Mouse (Mus musculus): ENCODE results near the gene Trmt112. TPM values are rescaled to one million over a fixed set of nuclear protein-coding genes. Genes with fewer than 3 reads are reported as not detected.
A peak's percentile ranks its signal among the peaks of the same experiment; 100 is the strongest.

Trmt112 gene
- total RNA-seq, 4 experiments from 2014 or later, result 34.1 to 46.3 (median 39.7) TPM

GRCm38 (mm10) chr19:6925307-6925573, 15.7 kb downstream of the Trmt112 start, which contains the start of gene Catsperz:
Gene Catsperz, minus strand, starts transcription at chr19:6925380.
- no peak for DNase-seq (ENCODE audit: low spot score in 2 of 2)

DNA sequence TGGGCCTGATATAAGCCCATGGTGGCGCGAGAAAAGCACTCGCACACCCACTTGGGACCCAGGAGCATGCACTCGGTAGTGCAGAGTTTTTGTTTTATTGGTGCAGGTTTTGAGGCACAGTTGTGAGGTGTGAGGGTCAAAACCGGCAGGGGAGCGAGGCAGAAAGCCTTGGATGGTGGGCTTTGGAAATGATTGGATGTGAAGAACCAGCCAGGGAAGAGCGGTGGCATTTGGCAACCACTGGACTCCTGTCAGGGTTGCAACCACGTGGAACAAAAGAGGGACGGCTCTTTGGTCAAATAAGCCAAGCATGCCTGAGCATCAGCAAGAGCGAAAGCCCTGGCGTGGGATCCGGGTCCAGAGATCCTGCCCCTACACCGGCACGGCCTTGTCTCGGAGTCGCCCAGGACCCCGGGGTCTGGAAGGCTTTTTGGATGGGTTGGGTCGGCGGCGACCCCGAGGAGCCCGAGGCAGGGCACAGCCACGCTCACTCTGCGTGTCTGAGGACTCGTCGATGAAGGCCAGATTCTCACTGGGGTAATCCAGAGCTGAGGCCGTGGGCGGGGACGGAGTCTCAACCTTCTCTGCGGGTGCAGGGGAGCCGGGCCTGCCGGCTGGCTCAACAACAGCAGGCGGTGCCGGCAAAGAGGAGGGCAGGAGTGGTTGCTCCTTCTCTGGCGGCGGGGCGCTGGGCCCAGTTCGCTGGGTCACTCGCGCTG, 16.3 kb downstream of the Trmt112 start:
- no peak for DNase-seq (ENCODE audit: low spot score in 2 of 2)

- DNase-seq (ENCODE audit: low spot score in 2 of 2), result no peak
Measured at GRCm38 (mm10) chr19:6926559-6927255, 17.2 kb downstream of the Trmt112 start.

DNA sequence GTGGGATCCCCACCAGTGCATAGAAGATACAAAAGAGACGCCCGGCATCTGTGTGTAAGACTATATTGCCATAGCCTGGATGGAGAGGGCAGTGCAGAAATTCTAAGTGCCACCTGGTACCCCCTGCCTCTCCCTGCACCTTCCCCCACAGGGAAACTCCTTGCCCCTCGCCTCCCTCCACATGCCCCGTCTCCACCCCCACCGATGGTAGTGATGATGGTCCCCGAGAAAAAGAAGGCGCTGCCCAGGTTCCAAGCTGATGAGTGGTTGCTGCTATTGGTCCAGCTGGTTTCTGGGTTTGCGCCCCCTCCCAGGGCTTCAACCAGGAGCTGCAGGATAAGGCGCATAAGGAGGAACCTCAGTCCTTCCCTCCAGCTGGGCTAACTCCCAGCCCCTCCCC, 18.6 kb downstream of the Trmt112 start:
- no peak for DNase-seq (ENCODE audit: low spot score in 2 of 2)

DNA sequence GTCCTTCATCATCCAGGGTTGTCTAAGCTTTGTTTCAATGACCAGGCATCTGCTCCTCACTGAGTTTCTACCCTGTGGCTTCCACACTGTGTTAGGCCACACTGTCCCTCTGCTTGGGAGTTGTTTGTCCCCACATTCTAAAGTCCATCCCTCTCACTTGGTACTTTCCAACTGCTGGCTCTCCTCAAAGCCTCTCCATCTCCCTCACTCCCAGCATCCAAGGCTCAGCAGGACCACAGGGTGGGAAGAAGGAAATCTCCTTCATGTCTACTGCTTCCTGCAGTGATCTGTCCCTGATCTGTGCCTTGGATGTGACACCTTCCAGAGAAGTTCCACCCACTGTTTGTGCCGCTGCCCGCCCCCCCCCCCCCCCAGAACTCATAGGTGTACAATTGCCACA, 21.5 kb downstream of the Trmt112 start:
- DNase-seq (ENCODE audit: low spot score in 2 of 2), result no peak

DNA sequence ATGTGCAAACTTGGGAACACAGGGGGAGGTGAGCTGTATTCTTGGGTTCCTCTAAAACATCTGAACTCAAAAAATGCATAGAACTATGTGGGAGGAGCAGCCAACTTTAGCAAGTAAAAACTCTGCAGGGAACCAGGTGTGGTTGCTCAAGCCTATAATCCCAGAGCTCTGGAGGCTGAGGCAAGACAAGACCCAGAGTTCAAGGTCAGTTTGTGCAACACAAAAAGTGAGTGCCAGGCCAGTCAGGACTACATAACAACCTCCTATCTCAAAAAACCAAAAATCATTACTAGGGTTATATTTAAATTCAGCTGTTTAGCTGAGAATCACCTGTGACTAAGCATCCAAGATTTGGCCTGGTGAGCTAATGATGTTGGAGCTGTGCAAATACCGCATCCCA, 22.5 kb downstream of the Trmt112 start:
- no peak for DNase-seq (ENCODE audit: low spot score in 2 of 2)

- no peak for DNase-seq (ENCODE audit: low spot score in 2 of 2)
Measured at GRCm38 (mm10) chr19:6933102-6933435, 23.6 kb downstream of the Trmt112 start.

DNA sequence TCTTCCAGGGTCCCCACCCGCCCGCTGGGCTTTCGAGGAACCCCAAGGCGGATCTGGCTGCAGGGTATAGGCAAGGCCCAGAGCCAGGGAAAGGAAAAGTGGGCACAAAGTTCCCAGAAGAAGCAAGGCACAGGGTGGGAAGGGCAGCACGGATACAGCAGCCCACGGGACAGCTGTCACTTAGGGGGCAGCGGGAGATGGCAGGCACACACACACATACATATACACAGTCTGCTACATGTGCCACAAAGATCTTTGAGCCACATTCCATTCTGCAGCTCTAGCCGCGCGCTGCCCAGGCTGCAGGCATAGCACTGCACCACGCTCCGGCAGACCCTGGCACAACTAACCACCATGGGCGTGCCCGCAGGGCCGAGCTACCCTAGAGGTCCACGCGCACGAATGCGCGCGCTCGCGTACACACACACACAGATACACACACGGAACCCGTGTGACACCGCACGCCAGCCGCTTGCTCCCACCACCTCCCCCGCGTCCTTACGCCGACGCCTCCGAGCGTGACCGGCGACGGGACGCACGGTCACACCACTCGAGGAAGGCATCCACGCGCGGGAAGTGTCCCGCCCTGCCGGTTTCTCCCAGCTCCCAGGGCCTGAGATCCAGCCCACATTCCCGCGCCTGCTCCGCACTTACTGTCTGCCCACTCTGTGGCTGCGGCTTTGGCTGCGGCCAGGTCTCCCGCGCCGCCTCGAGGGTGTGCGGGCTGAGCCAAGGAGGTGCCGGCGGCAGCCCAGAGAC, 24.1 kb downstream of the Trmt112 start:
- no peak for DNase-seq (ENCODE audit: low spot score in 2 of 2)

DNA sequence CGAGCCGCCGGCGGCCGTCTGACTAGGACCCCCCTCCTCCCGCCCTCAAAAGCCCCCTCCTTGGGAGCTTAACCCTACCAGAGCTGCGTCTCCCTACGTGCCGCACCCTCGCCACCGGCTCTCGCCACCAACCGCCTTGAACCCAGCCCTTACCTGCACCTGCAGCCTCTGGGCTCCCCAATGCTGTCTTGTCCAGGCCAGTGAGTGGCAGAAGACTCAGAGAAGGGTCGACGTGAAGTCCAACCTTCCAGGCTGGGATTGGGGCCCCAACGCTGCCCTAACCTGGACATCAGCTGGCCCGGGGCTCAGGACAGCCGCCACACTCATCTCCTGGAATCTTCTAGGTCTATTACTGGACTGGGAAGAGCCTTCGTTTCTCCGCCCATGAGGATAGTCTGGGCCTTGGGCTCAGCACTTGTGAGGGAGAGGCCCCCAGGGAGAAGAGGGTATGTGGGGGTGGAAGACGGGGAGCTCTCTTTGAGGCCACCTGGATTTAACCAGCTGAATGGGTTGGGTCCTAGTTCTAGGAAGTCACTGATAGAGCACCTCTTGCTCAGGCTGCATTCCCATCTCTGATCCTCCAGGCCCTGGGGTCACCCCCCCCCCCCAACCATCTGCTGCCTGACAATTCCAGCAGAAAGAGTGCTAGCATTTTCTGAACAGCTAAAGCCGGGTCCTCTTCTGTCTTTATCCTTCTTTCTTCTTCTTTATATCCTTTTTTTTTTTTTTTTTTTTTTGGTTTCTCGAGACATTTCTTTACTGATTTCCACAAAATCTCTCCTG, 24.9 kb downstream of the Trmt112 start, which contains the start of gene Kcnk4:
Gene Kcnk4, minus strand, starts transcription at position 321 of the 783 bp plus-strand sequence.
- DNase-seq (ENCODE audit: low spot score in 2 of 2), result no peak

- DNase-seq (ENCODE audit: low spot score in 2 of 2), result no peak
Measured at GRCm38 (mm10) chr19:6936299-6936698, 26.8 kb downstream of the Trmt112 start.

DNA sequence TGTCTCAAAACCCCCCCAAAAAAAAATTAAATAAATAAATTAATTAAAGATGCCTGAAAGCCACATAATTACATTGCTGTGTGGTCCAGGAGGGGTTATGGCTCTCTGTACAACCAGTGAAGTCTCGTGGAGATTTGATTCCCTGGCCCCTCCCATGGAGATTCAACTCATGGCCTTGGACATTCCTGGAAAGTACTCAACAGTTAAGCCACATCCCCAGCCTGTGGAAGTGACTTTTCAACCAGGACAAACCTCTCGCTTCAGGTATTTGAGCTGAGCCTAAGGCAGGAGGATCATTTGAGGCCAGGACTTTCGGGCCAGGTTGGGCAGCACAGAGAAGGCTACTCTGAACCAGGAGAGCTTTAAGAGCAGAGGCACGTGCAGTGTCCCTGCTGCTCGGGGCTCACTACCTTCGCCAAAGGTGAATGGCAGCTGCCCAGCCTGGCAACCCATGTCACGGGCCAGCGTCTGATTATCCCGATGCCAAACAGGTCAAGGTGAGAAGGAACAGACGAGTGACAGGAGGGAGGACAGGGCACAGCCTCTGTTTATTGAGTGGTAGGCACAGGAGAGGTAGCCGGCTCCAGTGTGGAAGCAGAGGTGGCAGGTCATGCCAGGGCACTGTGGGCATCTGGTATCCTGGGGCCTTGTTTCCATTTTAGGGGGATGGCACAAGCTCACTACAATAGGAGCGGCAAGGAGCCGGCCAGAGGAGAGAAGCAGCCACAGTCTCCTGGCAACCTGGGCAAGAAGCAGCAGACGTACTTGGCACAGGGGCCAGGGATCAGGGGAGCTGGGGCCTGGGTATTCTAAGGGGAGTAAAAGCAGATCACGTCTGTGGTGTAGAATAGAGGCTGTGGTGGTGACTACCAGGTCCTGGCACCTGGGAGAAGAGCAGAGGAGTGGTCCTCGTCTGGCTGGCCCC, 28.3 kb downstream of the Trmt112 start:
- no peak for DNase-seq (ENCODE audit: low spot score in 2 of 2)

DNA sequence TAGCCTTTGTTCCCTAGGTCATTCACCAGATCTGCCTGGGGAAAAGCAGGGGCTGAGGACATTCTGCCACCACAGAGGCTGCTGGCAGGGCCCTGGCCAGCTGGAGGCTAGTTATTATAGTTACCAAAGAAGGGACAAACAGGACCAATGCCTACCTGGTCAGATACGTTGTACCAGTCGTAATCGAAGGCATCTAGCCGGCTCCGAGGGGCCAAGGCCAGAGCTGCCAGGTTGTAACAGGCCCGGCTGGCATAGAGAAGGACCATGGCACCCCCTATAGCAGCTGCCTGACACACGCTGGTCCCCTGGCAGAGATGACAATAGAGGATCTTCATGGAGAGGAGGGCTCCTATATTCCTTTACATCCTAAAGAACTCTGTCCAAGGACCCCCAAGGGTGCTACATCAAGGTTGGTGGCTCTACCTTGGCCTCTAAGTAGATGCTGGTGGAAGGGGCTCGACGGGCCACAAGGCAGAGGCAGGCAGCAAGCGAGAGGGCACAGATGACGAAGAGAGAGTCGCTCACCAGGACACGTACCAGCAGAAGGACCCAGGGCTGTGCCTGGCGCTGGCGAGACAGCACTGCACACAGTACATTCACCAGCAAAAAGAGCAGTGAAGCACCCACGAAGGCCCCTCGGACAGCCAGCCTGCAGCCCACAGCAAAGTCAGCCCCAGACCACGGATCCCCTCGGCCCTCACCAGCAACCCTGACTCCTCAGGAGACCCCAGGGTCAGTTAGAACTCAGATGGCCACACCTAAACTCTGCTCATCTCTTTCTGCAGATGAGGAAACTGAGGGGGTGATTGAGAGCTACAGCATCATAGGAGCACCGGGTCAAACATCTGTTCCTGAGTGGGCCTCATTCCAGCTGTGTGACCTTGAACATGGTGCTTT, 29.9 kb downstream of the Trmt112 start:
- no peak for DNase-seq (ENCODE audit: low spot score in 2 of 2)

DNA sequence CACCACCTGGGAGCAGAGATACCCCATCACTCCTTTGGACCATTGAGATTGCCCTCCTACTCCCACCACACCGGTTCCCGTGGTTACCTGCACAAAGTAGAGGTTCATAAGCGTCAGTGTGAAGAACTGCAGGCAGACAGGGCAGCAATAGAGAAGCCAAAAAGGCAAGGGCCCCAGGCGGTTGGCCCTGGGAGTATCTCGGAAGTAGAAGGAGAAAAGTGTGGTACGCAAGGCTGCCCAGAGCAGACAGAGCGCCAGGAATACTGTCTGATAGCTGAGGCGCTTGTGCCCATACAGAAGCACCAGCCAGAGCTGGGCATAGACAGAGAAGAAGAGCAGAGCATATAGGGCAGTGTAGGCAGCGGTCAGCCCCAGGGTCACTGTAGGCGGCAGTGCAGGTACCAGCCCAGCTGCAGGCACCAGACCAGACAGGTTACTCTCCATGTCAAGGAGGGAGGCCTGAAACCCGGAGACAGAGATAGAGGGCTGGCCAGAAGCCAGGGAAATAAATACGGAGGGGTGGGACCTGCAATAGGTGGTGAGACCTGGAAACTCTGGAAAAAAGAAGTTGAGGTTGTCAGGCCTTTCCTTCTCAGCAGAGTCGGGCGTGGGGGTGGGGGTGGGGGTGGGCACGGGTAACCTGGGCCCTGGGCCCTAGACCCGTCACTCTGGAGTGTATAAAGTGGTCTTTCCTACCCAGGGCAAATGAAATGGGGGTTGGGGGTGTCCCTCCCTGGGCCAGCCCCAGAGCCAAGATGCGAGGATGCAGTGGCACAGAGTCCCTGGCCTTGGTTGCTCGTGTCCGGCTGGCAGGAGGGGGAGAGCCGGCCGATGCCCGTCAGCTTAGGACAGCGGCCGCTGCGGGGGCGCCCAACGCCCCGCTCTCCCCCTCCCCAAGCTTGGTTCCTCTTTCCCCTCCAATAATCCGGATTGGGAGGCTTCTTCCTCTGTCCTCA, 31.2 kb downstream of the Trmt112 start:
- no peak for DNase-seq (ENCODE audit: low spot score in 2 of 2)

GRCm38 (mm10) chr19:6941372-6942248, 32.1 kb downstream of the Trmt112 start, which contains the start of gene Bad:
Gene Bad, plus strand, starts transcription at chr19:6941861.
- peak; percentile 86 to 88 for DNase-seq (ENCODE audit: low spot score in 2 of 2)

GRCm38 (mm10) chr19:6942249-6942691, 32.8 kb downstream of the Trmt112 start, which contains the start of gene Gpr137:
Gene Gpr137, minus strand, starts transcription at chr19:6942480.
- DNase-seq (ENCODE audit: low spot score in 2 of 2), result peak; percentile 93 to 95

GRCm38 (mm10) chr19:6942764-6943163, 33.3 kb downstream of the Trmt112 start:
- DNase-seq (ENCODE audit: low spot score in 2 of 2), result no peak

DNA sequence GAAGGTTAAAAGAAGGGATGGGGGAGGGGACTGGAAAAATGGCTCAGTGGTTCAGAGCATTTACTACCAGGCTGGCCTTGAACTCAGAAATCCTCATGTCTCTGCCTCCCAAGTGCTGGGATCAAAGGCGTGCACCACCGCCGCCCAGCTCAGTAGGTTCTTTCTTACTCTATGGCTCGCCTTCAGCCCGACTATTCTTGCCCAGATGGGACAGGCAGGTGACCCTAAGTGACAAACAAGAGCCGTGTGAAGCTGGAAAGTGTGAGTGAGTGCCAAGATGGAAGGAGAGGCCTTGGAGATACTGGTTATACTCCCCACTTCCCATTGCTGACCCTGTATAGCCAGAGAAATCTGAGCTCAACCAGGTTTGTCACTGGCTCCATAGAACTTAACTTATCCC, 34.2 kb downstream of the Trmt112 start:
- DNase-seq (ENCODE audit: low spot score in 2 of 2), result no peak

Measured in gastrocnemius, adult 8-10 months (tissue).